Mouse (Mus musculus): ENCODE data around the gene Gm20388.

DNA sequence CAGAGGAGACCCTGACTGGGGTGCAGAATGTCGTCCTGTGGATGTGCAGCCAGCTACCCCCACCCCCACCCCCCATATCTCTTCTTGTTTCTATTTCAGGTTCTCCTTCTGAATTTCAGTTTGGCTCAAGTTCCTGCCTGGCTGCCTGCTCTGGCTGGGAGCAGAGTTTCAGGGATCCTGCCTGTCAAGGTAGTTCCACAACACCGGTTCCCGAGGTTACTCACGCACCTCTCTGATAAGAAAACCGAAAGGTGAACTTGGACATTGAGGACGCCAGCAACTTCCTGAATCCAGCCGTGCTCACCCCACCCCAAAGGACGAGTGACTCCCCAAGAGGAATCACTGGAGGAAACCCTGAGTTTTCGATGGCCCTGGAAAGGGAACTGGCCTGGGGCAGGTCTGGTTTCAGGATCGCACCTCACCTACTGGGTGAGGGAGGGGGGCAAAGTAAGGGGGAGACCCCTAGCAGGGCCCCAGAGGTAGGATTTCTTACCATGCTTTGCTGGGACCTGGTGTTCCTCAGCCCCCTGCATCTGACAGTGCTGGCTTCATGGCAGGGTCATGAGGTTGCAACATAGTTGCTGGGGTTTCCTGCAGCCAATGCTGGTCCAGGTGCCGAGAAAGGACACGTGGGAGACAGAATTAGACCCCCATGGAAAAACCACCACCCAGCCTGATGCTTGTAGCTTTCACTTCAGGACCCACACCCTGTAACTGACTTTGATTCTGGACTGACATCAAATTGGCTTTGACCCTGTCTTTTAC is 858.0 kb downstream of the Gm20388 start:
- no peak for TF ChIP-seq POLR2A (IDR thresholded peaks at IDR 0.05; ENCODE audit: low read depth, low read length)
- TF ChIP-seq CTCF (conservative IDR thresholded peaks at IDR 0.05; ENCODE audit: insufficient read depth, insufficient read length, low read depth, low read length): no peak

Data from kidney, adult 2 months (tissue).